Mouse (Mus musculus) hindbrain, embryonic 15.5 days (tissue): ENCODE results near the gene Plcb2. TPM values are rescaled to one million over a fixed set of nuclear protein-coding genes. Genes with fewer than 3 reads are reported as not detected.

Source experiments
- ATAC-seq: fragments of 200-750 bp; cut with Nextera tagmentation; 2 replicates; pipeline ENCODE4 v1.8.0; 2017; ENCODE audit warnings: low read depth, moderate number of reproducible peaks, moderate TSS enrichment; ENCODE audit not compliant: low FRiP score
- H3K27ac ChIP-seq: fragments of 300-500 bp; sonication (generic); replicated peaks from 2 replicates; pipeline ENCODE4 v1.5.1; 2015; ENCODE audit warnings: mild to moderate bottlenecking, inconsistent platforms
- H3K27me3 ChIP-seq: fragments of 300-500 bp; sonication (generic); 2 replicates; pipeline ENCODE4 v1.6.1; 2015; ENCODE audit warnings: control low read depth, inconsistent platforms
- H3K36me3 ChIP-seq: fragments of 300-500 bp; sonication (generic); 2 replicates; pipeline ENCODE4 v1.6.1; 2015; ENCODE audit warnings: control low read depth, inconsistent platforms
- H3K4me1 ChIP-seq: fragments of 300-500 bp; sonication (generic); replicated peaks from 2 replicates; pipeline ENCODE4 v1.6.1; 2015; ENCODE audit warnings: control low read depth, inconsistent platforms
- H3K4me2 ChIP-seq: fragments of 300-500 bp; sonication (generic); 2 replicates; pipeline ENCODE4 v1.6.1; 2015; ENCODE audit warnings: moderate library complexity, mild to moderate bottlenecking, inconsistent platforms
- H3K4me3 ChIP-seq: fragments of 300-500 bp; sonication (generic); 2 replicates; pipeline ENCODE4 v1.5.1; 2015; ENCODE audit warnings: mild to moderate bottlenecking, inconsistent platforms
- H3K9ac ChIP-seq: fragments of 300-500 bp; sonication (generic); 2 replicates; pipeline ENCODE4 v1.6.1; 2015; ENCODE audit warnings: inconsistent platforms
- H3K9me3 ChIP-seq: fragments of 300-500 bp; sonication (generic); 2 replicates; pipeline ENCODE4 v1.6.1; 2016; ENCODE audit warnings: control low read depth, inconsistent platforms
- WGBS: fragments of 180-500 bp; shearing (Covaris S2); methylation state at CpG from one replicate; pipeline ENCODE4 v1.1.7; 2015; 5-methylcytosine and 5-hydroxymethylcytosine counted together
- polyA plus RNA-seq: library from polyadenylated mRNA; unstranded; fragments of >200 nt; fragmentation: Nextera tagmentation; extraction: Ambion mirVana; gene quantifications from 2 replicates; pipeline ENCODE4 v1.2.1, GENCODE M21; 2015

The Plcb2 gene
- polyA plus RNA-seq = 0.80 and 0.96 TPM in 2 replicates

GRCm38 (mm10) chr2:118728337-118728736 lies at the start of gene Plcb2:
Gene Plcb2, minus strand, starts transcription at chr2:118728438.
- H3K27me3 ChIP-seq = 0 out of 2 replicates have a peak, but pooled peaks cover 10% of the 10 kb centered on the region
- ATAC-seq = 0 out of 2 replicates have a peak, but pooled peaks have one; percentile 14
- H3K4me3 ChIP-seq = no peak within 1 kb of the TSS
- H3K27ac ChIP-seq = no peak within 1 kb of the TSS
- H3K36me3 ChIP-seq = no peaks in the 10 kb centered on the region
- 22% methylated on average over 7 of the region's 7 CpGs for WGBS
- H3K4me1 ChIP-seq = no peaks in the 10 kb centered on the region; the same call in 1 of the 2 replicates
- no peak within 1 kb of the TSS for H3K9ac ChIP-seq
- no peak within 1 kb of the TSS for H3K4me2 ChIP-seq
- H3K9me3 ChIP-seq = no peaks in the 10 kb centered on the region

- 78% methylated on average over 2 of the region's 2 CpGs for WGBS
- peak overlapping the region; percentile 44; the same call in 1 of the 2 replicates for H3K27ac ChIP-seq
- no peaks in the 10 kb centered on the region for H3K9me3 ChIP-seq
- H3K9ac ChIP-seq = no peak overlapping the region
- H3K4me3 ChIP-seq = no peak overlapping the region
- no peaks in the 10 kb centered on the region for H3K36me3 ChIP-seq
- no peak for ATAC-seq
- H3K4me1 ChIP-seq = peaks cover 28% of the 10 kb centered on the region
- H3K27me3 ChIP-seq = no peaks in the 10 kb centered on the region
- no peak overlapping the region for H3K4me2 ChIP-seq
Observed at GRCm38 (mm10) chr2:118776295-118776694, 48.1 kb upstream of the Plcb2 start.

- H3K4me1 ChIP-seq = peaks cover 24% of the 10 kb centered on the region
- no peak overlapping the region for H3K4me3 ChIP-seq
- peak overlapping the region; percentile 44; the same call in 1 of the 2 replicates for H3K27ac ChIP-seq
- H3K36me3 ChIP-seq = no peaks in the 10 kb centered on the region
- no peak overlapping the region for H3K9ac ChIP-seq
- H3K27me3 ChIP-seq = no peaks in the 10 kb centered on the region
- no peak overlapping the region for H3K4me2 ChIP-seq
- no peak for ATAC-seq
- H3K9me3 ChIP-seq = no peaks in the 10 kb centered on the region
- 69% methylated on average over 3 of the region's 4 CpGs for WGBS
Observed at GRCm38 (mm10) chr2:118775846-118776245, 47.6 kb upstream of the Plcb2 start.

- no peaks in the 10 kb centered on the region for H3K36me3 ChIP-seq
- no peak overlapping the region for H3K27ac ChIP-seq
- H3K27me3 ChIP-seq = no peaks in the 10 kb centered on the region
- H3K9me3 ChIP-seq = no peaks in the 10 kb centered on the region
- no peak overlapping the region for H3K4me2 ChIP-seq
- H3K9ac ChIP-seq = no peak overlapping the region
- no peak for ATAC-seq
- peaks cover 19% of the 10 kb centered on the region for H3K4me1 ChIP-seq
- WGBS = 50% methylated on average over 1 of the region's 1 CpGs
- no peak overlapping the region for H3K4me3 ChIP-seq
Observed at GRCm38 (mm10) chr2:118775396-118775795, 47.2 kb upstream of the Plcb2 start.

- Histone ChIP-seq H3K4me2 (no peak overlapping the region), H3K27me3 (no peaks in the 10 kb centered on the region), H3K9ac (no peak overlapping the region), H3K36me3 (no peaks in the 10 kb centered on the region), H3K4me3 (no peak overlapping the region), H3K9me3 (no peaks in the 10 kb centered on the region), H3K27ac (no peak overlapping the region), H3K4me1 (peaks cover 18% of the 10 kb centered on the region)
- 95% methylated on average over 2 of the region's 2 CpGs for WGBS
- ATAC-seq = no peak
Observed at GRCm38 (mm10) chr2:118774536-118774935, 46.3 kb upstream of the Plcb2 start.

GRCm38 (mm10) chr2:118772158-118772874 lies 44.1 kb upstream of the Plcb2 start, which contains the start of gene Phgr1:
Gene Phgr1, plus strand, starts transcription at chr2:118772769.
- Histone ChIP-seq H3K4me1 (peaks cover 12% of the 10 kb centered on the region; the same call in 1 of the 2 replicates), H3K4me3 (no peak within 1 kb of the TSS), H3K4me2 (no peak within 1 kb of the TSS), H3K27me3 (no peaks in the 10 kb centered on the region), H3K36me3 (no peaks in the 10 kb centered on the region), H3K9ac (no peak within 1 kb of the TSS), H3K9me3 (no peaks in the 10 kb centered on the region), H3K27ac (no peak within 1 kb of the TSS)
- WGBS = 85% methylated on average over 6 of the region's 6 CpGs
- no peak for ATAC-seq

- Histone ChIP-seq H3K27me3 (no peaks in the 10 kb centered on the region), H3K36me3 (no peaks in the 10 kb centered on the region), H3K27ac (no peak overlapping the region), H3K9me3 (no peaks in the 10 kb centered on the region), H3K4me1 (peaks cover 27% of the 10 kb centered on the region), H3K4me3 (no peak overlapping the region), H3K4me2 (no peak overlapping the region), H3K9ac (no peak overlapping the region)
- no peak for ATAC-seq
- WGBS = 80% methylated on average over 10 of the region's 10 CpGs
Observed at GRCm38 (mm10) chr2:118766041-118767033, 38.1 kb upstream of the Plcb2 start.

GRCm38 (mm10) chr2:118764875-118765274 lies 36.6 kb upstream of the Plcb2 start:
- no peaks in the 10 kb centered on the region for H3K27me3 ChIP-seq
- 82% methylated on average over 5 of the region's 5 CpGs for WGBS
- no peaks in the 10 kb centered on the region for H3K9me3 ChIP-seq
- H3K9ac ChIP-seq = no peak overlapping the region
- peaks cover 35% of the 10 kb centered on the region for H3K4me1 ChIP-seq
- H3K4me2 ChIP-seq = no peak overlapping the region
- H3K27ac ChIP-seq = no peak overlapping the region
- ATAC-seq = no peak
- no peaks in the 10 kb centered on the region for H3K36me3 ChIP-seq
- H3K4me3 ChIP-seq = no peak overlapping the region

GRCm38 (mm10) chr2:118764094-118764831 lies 36.0 kb upstream of the Plcb2 start:
- peak; percentile 5; the same call in 1 of the 2 replicates for ATAC-seq
- Histone ChIP-seq H3K9ac (no peak overlapping the region), H3K4me2 (0 out of 2 replicates have a peak overlapping the region, but pooled peaks have one; percentile 20), H3K9me3 (no peaks in the 10 kb centered on the region), H3K36me3 (no peaks in the 10 kb centered on the region), H3K27ac (no peak overlapping the region), H3K4me3 (no peak overlapping the region), H3K27me3 (no peaks in the 10 kb centered on the region), H3K4me1 (peaks cover 35% of the 10 kb centered on the region)
- 22% methylated on average over 11 of the region's 11 CpGs for WGBS

GRCm38 (mm10) chr2:118763469-118763868 lies 35.2 kb upstream of the Plcb2 start:
- Histone ChIP-seq H3K9ac (no peak overlapping the region), H3K27ac (peak overlapping the region; percentile 85), H3K4me1 (peaks cover 35% of the 10 kb centered on the region)

GRCm38 (mm10) chr2:118762784-118763148 lies 34.5 kb upstream of the Plcb2 start:
- Histone ChIP-seq H3K36me3 (no peaks in the 10 kb centered on the region), H3K27ac (peak overlapping the region; percentile 85), H3K9ac (no peak overlapping the region), H3K4me2 (peak overlapping the region; percentile 44), H3K27me3 (0 out of 2 replicates have a peak, but pooled peaks cover 4% of the 10 kb centered on the region), H3K4me1 (peaks cover 35% of the 10 kb centered on the region), H3K4me3 (no peak overlapping the region; the same call in 1 of the 2 replicates), H3K9me3 (no peaks in the 10 kb centered on the region)
- no peak for ATAC-seq
- WGBS = 10% methylated on average over 10 of the region's 10 CpGs

More at GRCm38 (mm10) chr2:118763469-118763868, 35.2 kb upstream of the Plcb2 start:
- Histone ChIP-seq H3K36me3 (no peaks in the 10 kb centered on the region), H3K4me2 (no peak overlapping the region), H3K27me3 (0 out of 2 replicates have a peak, but pooled peaks cover 4% of the 10 kb centered on the region), H3K9me3 (no peaks in the 10 kb centered on the region), H3K4me3 (no peak overlapping the region)
- ATAC-seq = no peak
- WGBS = 66% methylated on average over 7 of the region's 7 CpGs
